Mouse (Mus musculus): ENCODE data around the gene Wdr25.

GRCm38 (mm10) chr12:108934231-108934630, 40.8 kb downstream of the Wdr25 start:
- TF ChIP-seq CTCF (conservative IDR thresholded peaks at IDR 0.05; ENCODE audit: insufficient read depth, insufficient read length, low read depth, low read length), result no peak
- no peak for TF ChIP-seq POLR2A (IDR thresholded peaks at IDR 0.05; ENCODE audit: low read depth, low read length)

Measured in kidney, adult 2 months (tissue).